Mouse (Mus musculus) liver, adult 2 months (tissue): ENCODE measurements at regions not wholly inside any gene's neighbourhood (a gene's known extent, or its start where the extent isn't known, plus 50 kb on each side); places are given as distances from the start of the nearest gene placed in this dataset.

Experiments used
- CTCF ChIP-seq: fragments of 200-500 bp; IDR thresholded peaks from 2 replicates; pipeline ENCODE4 v1.5.1; 2011; ENCODE audit warnings: low read depth, low read length, control low read depth
- POLR2A ChIP-seq: fragments of 200-500 bp; IDR thresholded peaks from 2 replicates; pipeline ENCODE4 v1.6.1; 2011; ENCODE audit warnings: low read length, control low read depth; ENCODE audit not compliant: insufficient read depth; ENCODE audit errors: extremely low read depth

GRCm38 (mm10) chr4:12655457-12656228, 483.8 kb upstream of the Fam92a start:
- TF ChIP-seq CTCF (no peak), POLR2A (no peak)
